Mouse (Mus musculus) kidney, adult 2 months (tissue): ENCODE data around the gene Rfc5. TPM values are rescaled to one million over a fixed set of nuclear protein-coding genes. Genes with fewer than 3 reads are reported as not detected.

Experiments
- DNase-seq: peaks from one replicate; pipeline ENCODE4 v3.0.0; 2021
- H3K27ac ChIP-seq: fragments of 200-500 bp; 2 replicates; pipeline ENCODE4 v1.5.1; 2012; ENCODE audit warnings: low read depth, low read length, control low read depth, inconsistent platforms; ENCODE audit not compliant: insufficient read depth
- H3K27me3 ChIP-seq: fragments of 200-500 bp; replicated peaks from 2 replicates; pipeline ENCODE4 v1.6.1; 2012; ENCODE audit warnings: mild to moderate bottlenecking, moderate library complexity, low read length, inconsistent platforms; ENCODE audit not compliant: control insufficient read depth, insufficient read depth
- H3K36me3 ChIP-seq: fragments of 200-500 bp; 2 replicates; pipeline ENCODE4 v1.6.1; 2012; ENCODE audit warnings: mild to moderate bottlenecking, moderate library complexity, low read length, inconsistent platforms; ENCODE audit not compliant: control insufficient read depth, insufficient read depth
- H3K4me1 ChIP-seq: fragments of 200-500 bp; 2 replicates; pipeline ENCODE4 v1.6.1; 2011; ENCODE audit warnings: low read length; ENCODE audit not compliant: control insufficient read depth, insufficient read depth
- H3K4me3 ChIP-seq: fragments of 200-500 bp; 2 replicates; pipeline ENCODE4 v1.5.1; 2011; ENCODE audit warnings: mild to moderate bottlenecking, low read depth, low read length, control low read depth; ENCODE audit not compliant: insufficient read depth
- CTCF ChIP-seq: fragments of 200-500 bp; conservative IDR thresholded peaks from 2 replicates; pipeline ENCODE4 v1.5.1; 2011; ENCODE audit warnings: low read depth, mild to moderate bottlenecking, control low read depth, low read length, moderate library complexity, mixed read lengths; ENCODE audit not compliant: insufficient read depth, insufficient read length
- POLR2A ChIP-seq: fragments of 200-500 bp; IDR thresholded peaks from one replicate; pipeline ENCODE4 v1.6.1; 2011; ENCODE audit warnings: low read depth, low read length, control low read depth
- WGBS: fragments of 180-500 bp; shearing (Covaris S2); methylation state at CpG from one replicate; pipeline ENCODE4 v1.1.7; 2018; 5-methylcytosine and 5-hydroxymethylcytosine counted together
- polyA plus RNA-seq: library from polyadenylated mRNA; depleted of rRNA; stranded (reverse); fragments of >200 nt; gene quantifications from 2 replicates; pipeline ENCODE4 v1.2.3, GENCODE M21; 2012; rRNA removed

The Rfc5 gene
- polyA plus RNA-seq, 1 experiment = 12.9 TPM

- TF ChIP-seq CTCF (no peak), POLR2A (no peak)
- no peak overlapping the region for H3K4me3 ChIP-seq
- DNase-seq = no peak
- WGBS = 91% methylated on average over 6 of the region's 6 CpGs
- no peak overlapping the region for H3K27ac ChIP-seq
- no peaks in the 10 kb centered on the region for H3K4me1 ChIP-seq
- peaks cover 1% of the 10 kb centered on the region; the same call in 1 of the 2 replicates for H3K36me3 ChIP-seq
- no peaks in the 10 kb centered on the region for H3K27me3 ChIP-seq
Measured at GRCm38 (mm10) chr5:117340081-117340480, 48.8 kb downstream of the Rfc5 start.

- H3K4me3 ChIP-seq = no peak overlapping the region
- TF ChIP-seq CTCF (no peak), POLR2A (no peak)
Measured at GRCm38 (mm10) chr5:117338503-117338902, 50.3 kb downstream of the Rfc5 start.

GRCm38 (mm10) chr5:117337999-117338398, 50.8 kb downstream of the Rfc5 start:
- no peak overlapping the region for H3K27ac ChIP-seq
- WGBS = 88% methylated on average over 10 of the region's 10 CpGs
- no peaks in the 10 kb centered on the region for H3K27me3 ChIP-seq
- no peak for TF ChIP-seq POLR2A
- TF ChIP-seq CTCF = no peak
- no peak overlapping the region for H3K4me3 ChIP-seq
- H3K4me1 ChIP-seq = no peaks in the 10 kb centered on the region
- H3K36me3 ChIP-seq = peaks cover 1% of the 10 kb centered on the region; the same call in 1 of the 2 replicates
- no peak for DNase-seq

More at GRCm38 (mm10) chr5:117338503-117338902, 50.3 kb downstream of the Rfc5 start:
- H3K36me3 ChIP-seq = peaks cover 1% of the 10 kb centered on the region; the same call in 1 of the 2 replicates
- H3K27ac ChIP-seq = no peak overlapping the region
- H3K4me1 ChIP-seq = no peaks in the 10 kb centered on the region
- 86% methylated on average over 8 of the region's 8 CpGs for WGBS
- no peaks in the 10 kb centered on the region for H3K27me3 ChIP-seq
- no peak for DNase-seq

GRCm38 (mm10) chr5:117330457-117330856, 58.4 kb downstream of the Rfc5 start:
- WGBS = 73% methylated on average over 7 of the region's 7 CpGs

More at GRCm38 (mm10) chr5:117330457-117330856, 58.4 kb downstream of the Rfc5 start:
- TF ChIP-seq CTCF (no peak), POLR2A (no peak)
- Histone ChIP-seq H3K27me3 (no peaks in the 10 kb centered on the region), H3K27ac (no peak overlapping the region), H3K4me1 (no peaks in the 10 kb centered on the region), H3K36me3 (no peaks in the 10 kb centered on the region), H3K4me3 (no peak overlapping the region)
- peak; percentile 39 for DNase-seq

Other genes starting within 250 kb of the Rfc5 start
- gene Pebp1, start 101.4 kb downstream of the Rfc5 start, polyA plus RNA-seq = 909 and 1,151 TPM in 2 replicates
- gene Vsig10, start 70.0 kb downstream of the Rfc5 start, polyA plus RNA-seq = 17.2 and 20.8 TPM in 2 replicates
- gene Wsb2, start 31.7 kb downstream of the Rfc5 start, polyA plus RNA-seq = 205 and 234 TPM in 2 replicates
- 1.6 and 1.9 TPM in 2 replicates for gene Ksr2, start 25.0 kb upstream of the Rfc5 start, polyA plus RNA-seq